Mouse (Mus musculus): ENCODE results near the gene R3hdm4. TPM values are rescaled to one million over a fixed set of nuclear protein-coding genes. Genes with fewer than 3 reads are reported as not detected.

Gene R3hdm4
- total and polyA plus RNA-seq, 3 experiments: 29.1 to 105 TPM; not detected in 1

- no peak for DNase-seq (ENCODE audit: low read depth, low spot score)
- Histone ChIP-seq H3K9me3 (replicated peaks; ENCODE audit: insufficient read depth, low read length) (no peaks in the 10 kb centered on the region), H3K79me2 (ENCODE audit: control insufficient read depth, insufficient read depth, low read length, poor library complexity) (no peaks in the 10 kb centered on the region), H3K4me1 (ENCODE audit: control insufficient read depth in 1 of 2, insufficient read depth in 2 of 2, low read length in 2 of 2) (no peaks in the 10 kb centered on the region), H3K4me3 (ENCODE audit: control insufficient read depth in 1 of 2, insufficient read depth in 1 of 2, low read depth in 2 of 2, low read length in 2 of 2) (no peak overlapping the region), H3K27me3 (ENCODE audit: control insufficient read depth in 1 of 2, insufficient read depth in 2 of 2, low read length in 2 of 2) (no peaks in the 10 kb centered on the region), H3K27ac (ENCODE audit: control insufficient read depth, low read depth, low read length) (no peak overlapping the region), H3K36me3 (ENCODE audit: control insufficient read depth in 1 of 2, insufficient read depth in 2 of 2, low read length in 2 of 2) (no peaks in the 10 kb centered on the region), H3K9ac (ENCODE audit: control insufficient read depth, low read depth, low read length, poor library complexity, severe bottlenecking) (no peak overlapping the region)
- TF ChIP-seq ZMIZ1 (IDR thresholded peaks at IDR 0.05; ENCODE audit: low read depth, low read length) (no peak), MYC (IDR thresholded peaks at IDR 0.05; ENCODE audit: low read depth, low read length) (no peak), RCOR1 (IDR thresholded peaks at IDR 0.05; ENCODE audit: low read depth, low read length) (no peak), POLR2AphosphoS5 (IDR thresholded peaks at IDR 0.05; ENCODE audit: borderline replicate concordance, low read depth, low read length) (no peak), GATA1 (IDR thresholded peaks at IDR 0.05; ENCODE audit: low read depth, low read length) (no peak), TAL1 (IDR thresholded peaks at IDR 0.05; ENCODE audit: low read length) (no peak), NELFE (IDR thresholded peaks at IDR 0.05; ENCODE audit: low read depth, low read length) (no peak), POLR2AphosphoS2 (IDR thresholded peaks at IDR 0.05; ENCODE audit: low read length) (no peak), GABPA (IDR thresholded peaks at IDR 0.05; ENCODE audit: low read depth, low read length) (no peak), SIN3A (IDR thresholded peaks at IDR 0.05; ENCODE audit: low read length) (no peak), BHLHE40 (IDR thresholded peaks at IDR 0.05; ENCODE audit: borderline replicate concordance, low read depth, low read length) (no peak)
These were observed 29.7 kb upstream of the R3hdm4 start for GRCm38 (mm10) chr10:79950661-79951060.

GRCm38 (mm10) chr10:79949873-79950272 is 28.9 kb upstream of the R3hdm4 start:
- Histone ChIP-seq H3K9ac (ENCODE audit: control insufficient read depth, low read depth, low read length, poor library complexity, severe bottlenecking) (no peak overlapping the region), H3K9me3 (replicated peaks; ENCODE audit: insufficient read depth, low read length) (no peaks in the 10 kb centered on the region), H3K36me3 (ENCODE audit: control insufficient read depth in 1 of 2, insufficient read depth in 2 of 2, low read length in 2 of 2) (no peaks in the 10 kb centered on the region), H3K4me3 (ENCODE audit: control insufficient read depth in 1 of 2, insufficient read depth in 1 of 2, low read depth in 2 of 2, low read length in 2 of 2) (no peak overlapping the region), H3K4me1 (ENCODE audit: control insufficient read depth in 1 of 2, insufficient read depth in 2 of 2, low read length in 2 of 2) (no peaks in the 10 kb centered on the region), H3K27me3 (ENCODE audit: control insufficient read depth in 1 of 2, insufficient read depth in 2 of 2, low read length in 2 of 2) (no peaks in the 10 kb centered on the region), H3K27ac (ENCODE audit: control insufficient read depth, low read depth, low read length) (no peak overlapping the region), H3K79me2 (ENCODE audit: control insufficient read depth, insufficient read depth, low read length, poor library complexity) (no peaks in the 10 kb centered on the region)
- TF ChIP-seq GABPA (IDR thresholded peaks at IDR 0.05; ENCODE audit: low read depth, low read length): no peak
- TF ChIP-seq POLR2A (IDR thresholded peaks at IDR 0.05; ENCODE audit: control insufficient read depth in 1 of 2, insufficient read depth in 1 of 2, low read depth in 1 of 2, low read length in 2 of 2, poor library complexity in 1 of 2): no peak
- no peak for TF ChIP-seq MXI1 (IDR thresholded peaks at IDR 0.05; ENCODE audit: low read depth, low read length)
- TF ChIP-seq MAZ (IDR thresholded peaks at IDR 0.05; ENCODE audit: low read depth, low read length): no peak
- no peak for TF ChIP-seq ZMIZ1 (IDR thresholded peaks at IDR 0.05; ENCODE audit: low read depth, low read length)
- no peak for TF ChIP-seq BHLHE40 (IDR thresholded peaks at IDR 0.05; ENCODE audit: borderline replicate concordance, low read depth, low read length)
- TF ChIP-seq CHD2 (IDR thresholded peaks at IDR 0.05; ENCODE audit: low read length): no peak
- no peak for TF ChIP-seq MYB (IDR thresholded peaks at IDR 0.05; ENCODE audit: low read depth, low read length)
- TF ChIP-seq MAX (IDR thresholded peaks at IDR 0.05; ENCODE audit: low read length): no peak
- TF ChIP-seq TCF12 (IDR thresholded peaks at IDR 0.05; ENCODE audit: low read depth, low read length): no peak
- TF ChIP-seq MEF2A (IDR thresholded peaks at IDR 0.05; ENCODE audit: extremely low read depth, insufficient replicate concordance, low read depth, low read length, poor library complexity, severe bottlenecking): no peak
- no peak for TF ChIP-seq RAD21 (IDR thresholded peaks at IDR 0.05; ENCODE audit: low read depth, low read length)
- no peak for TF ChIP-seq ELF1 (IDR thresholded peaks at IDR 0.05; ENCODE audit: low read depth, low read length)
- TF ChIP-seq RCOR1 (IDR thresholded peaks at IDR 0.05; ENCODE audit: low read depth, low read length): no peak
- no peak for TF ChIP-seq POLR2AphosphoS5 (IDR thresholded peaks at IDR 0.05; ENCODE audit: borderline replicate concordance, low read depth, low read length)
- no peak for TF ChIP-seq CHD1 (IDR thresholded peaks at IDR 0.05; ENCODE audit: low read depth, low read length)
- no peak for TF ChIP-seq EP300 (IDR thresholded peaks at IDR 0.05; ENCODE audit: low read depth in 1 of 2, low read length in 2 of 2)
- TF ChIP-seq CTCF (IDR thresholded peaks at IDR 0.05 in 2 of 3, conservative IDR thresholded peaks at IDR 0.05 in 1 of 3; ENCODE audit: control insufficient read depth in 1 of 3, insufficient read depth in 1 of 3, low read depth in 2 of 3, low read length in 3 of 3, poor library complexity in 1 of 3, severe bottlenecking in 1 of 3): no peak
- TF ChIP-seq HCFC1 (IDR thresholded peaks at IDR 0.05; ENCODE audit: low read depth, low read length): no peak
- TF ChIP-seq ZKSCAN1 (IDR thresholded peaks at IDR 0.05; ENCODE audit: low read depth, low read length): no peak
- no peak for DNase-seq (ENCODE audit: low read depth, low spot score)

Measured in MEL (cell line).